Mouse (Mus musculus) G1E-ER4 (cell line): Measurements from ENCODE around the gene Oxnad1. TPM values are rescaled to one million over a fixed set of nuclear protein-coding genes. Genes with fewer than 3 reads are reported as not detected.

ENCODE experiments used
- GATA1 ChIP-seq: IDR thresholded peaks from one replicate; pipeline ENCODE4 v1.8.0; 2012; ENCODE audit warnings: low read length, inconsistent platforms
- polyA plus RNA-seq: library from polyadenylated mRNA; stranded (reverse); fragments of >175 nt; gene quantifications from 2 replicates; pipeline ENCODE4 v1.2.3, GENCODE M21; 2012

Gene Oxnad1
- polyA plus RNA-seq = 4.9 and 12.3 TPM in 2 replicates

GRCm38 (mm10) chr14:32084761-32085485 lies at the start of gene Oxnad1:
Oxnad1 (plus strand) TSS chr14:32085374.
- TF ChIP-seq GATA1 = no peak

GRCm38 (mm10) chr14:32036482-32036881 lies 48.7 kb upstream of the Oxnad1 start:
- no peak for TF ChIP-seq GATA1

- no peak for TF ChIP-seq GATA1
Observed at GRCm38 (mm10) chr14:32037661-32038252, 47.4 kb upstream of the Oxnad1 start.

GRCm38 (mm10) chr14:32042108-32042507 lies 43.1 kb upstream of the Oxnad1 start:
- no peak for TF ChIP-seq GATA1

GRCm38 (mm10) chr14:32046357-32046756 lies 38.8 kb upstream of the Oxnad1 start:
- no peak for TF ChIP-seq GATA1

- TF ChIP-seq GATA1 = no peak
Observed at GRCm38 (mm10) chr14:32050171-32050570, 35.0 kb upstream of the Oxnad1 start.

- no peak for TF ChIP-seq GATA1
Observed at GRCm38 (mm10) chr14:32053895-32054294, 31.3 kb upstream of the Oxnad1 start.

GRCm38 (mm10) chr14:32054788-32055187 lies 30.4 kb upstream of the Oxnad1 start:
- no peak for TF ChIP-seq GATA1

- TF ChIP-seq GATA1 = no peak
Observed at GRCm38 (mm10) chr14:32055781-32056180, 29.4 kb upstream of the Oxnad1 start.

GRCm38 (mm10) chr14:32056675-32057074 lies 28.5 kb upstream of the Oxnad1 start:
- no peak for TF ChIP-seq GATA1

- no peak for TF ChIP-seq GATA1
Observed at GRCm38 (mm10) chr14:32057664-32058063, 27.5 kb upstream of the Oxnad1 start.

- TF ChIP-seq GATA1 = no peak
Observed at GRCm38 (mm10) chr14:32061398-32061797, 23.8 kb upstream of the Oxnad1 start.

GRCm38 (mm10) chr14:32072807-32073206 lies 12.4 kb upstream of the Oxnad1 start:
- TF ChIP-seq GATA1 = no peak

GRCm38 (mm10) chr14:32073211-32073685 lies 11.9 kb upstream of the Oxnad1 start:
- no peak for TF ChIP-seq GATA1

GRCm38 (mm10) chr14:32073901-32074300 lies 11.3 kb upstream of the Oxnad1 start:
- TF ChIP-seq GATA1 = no peak

- no peak for TF ChIP-seq GATA1
Observed at GRCm38 (mm10) chr14:32076896-32077575, 8.1 kb upstream of the Oxnad1 start.
